Mouse (Mus musculus): ENCODE measurements around the gene Coq6.
"Not testable (repeated sequence)": the region's sequence is repeated elsewhere in the genome, so short reads cannot be mapped to it uniquely, and the experiment has no call there.

Coq6 gene

GRCm38 (mm10) chr12:84361555-84362489, at the start of gene Coq6, which contains the start of gene Fam161b:
Gene Coq6, plus strand, starts transcription at chr12:84361657.
Gene Fam161b, minus strand, starts transcription at chr12:84361833.
- DNase-seq, result peak; percentile 99

- no peak for DNase-seq
Measured at GRCm38 (mm10) chr12:84316006-84316405, 45.5 kb upstream of the Coq6 start.

GRCm38 (mm10) chr12:84316721-84317621, 44.5 kb upstream of the Coq6 start, which contains the start of gene Zfp410:
Gene Zfp410, plus strand, starts transcription at chr12:84316852.
- DNase-seq, result peak; percentile 95

- DNase-seq, result no peak
Measured at GRCm38 (mm10) chr12:84327111-84327512, 34.3 kb upstream of the Coq6 start.

- DNase-seq, result no peak
Measured at GRCm38 (mm10) chr12:84336963-84337625, 24.4 kb upstream of the Coq6 start.

GRCm38 (mm10) chr12:84347192-84347591, 14.3 kb upstream of the Coq6 start:
- DNase-seq, result peak; percentile 55

- DNase-seq, result not testable (repeated sequence)
Measured at GRCm38 (mm10) chr12:84358699-84359098, 2.8 kb upstream of the Coq6 start.

- no peak for DNase-seq
Measured at GRCm38 (mm10) chr12:84362872-84363271, 1.4 kb downstream of the Coq6 start.

GRCm38 (mm10) chr12:84364291-84364690, 2.8 kb downstream of the Coq6 start:
- no peak for DNase-seq

GRCm38 (mm10) chr12:84365137-84365536, 3.7 kb downstream of the Coq6 start:
- no peak for DNase-seq

- no peak for DNase-seq
Measured at GRCm38 (mm10) chr12:84366971-84367370, 5.5 kb downstream of the Coq6 start.

GRCm38 (mm10) chr12:84371647-84372046, 10.2 kb downstream of the Coq6 start:
- no peak for DNase-seq

GRCm38 (mm10) chr12:84373831-84374481, 12.5 kb downstream of the Coq6 start:
- no peak for DNase-seq

- no peak for DNase-seq
Measured at GRCm38 (mm10) chr12:84382369-84382768, 20.9 kb downstream of the Coq6 start.

GRCm38 (mm10) chr12:84384644-84385081, 23.2 kb downstream of the Coq6 start:
- no peak for DNase-seq

- no peak for DNase-seq
Measured at GRCm38 (mm10) chr12:84385408-84385807, 24.0 kb downstream of the Coq6 start.

GRCm38 (mm10) chr12:84388097-84388496, 26.6 kb downstream of the Coq6 start:
- no peak for DNase-seq

GRCm38 (mm10) chr12:84388774-84389400, 27.4 kb downstream of the Coq6 start:
- DNase-seq, result no peak

GRCm38 (mm10) chr12:84390336-84390735, 28.9 kb downstream of the Coq6 start:
- no peak for DNase-seq

GRCm38 (mm10) chr12:84392681-84393080, 31.2 kb downstream of the Coq6 start:
- no peak for DNase-seq

GRCm38 (mm10) chr12:84393847-84394246, 32.4 kb downstream of the Coq6 start:
- no peak for DNase-seq
